ENCODE assay signal across 17 mouse cellular contexts in the genomic region with DNA sequence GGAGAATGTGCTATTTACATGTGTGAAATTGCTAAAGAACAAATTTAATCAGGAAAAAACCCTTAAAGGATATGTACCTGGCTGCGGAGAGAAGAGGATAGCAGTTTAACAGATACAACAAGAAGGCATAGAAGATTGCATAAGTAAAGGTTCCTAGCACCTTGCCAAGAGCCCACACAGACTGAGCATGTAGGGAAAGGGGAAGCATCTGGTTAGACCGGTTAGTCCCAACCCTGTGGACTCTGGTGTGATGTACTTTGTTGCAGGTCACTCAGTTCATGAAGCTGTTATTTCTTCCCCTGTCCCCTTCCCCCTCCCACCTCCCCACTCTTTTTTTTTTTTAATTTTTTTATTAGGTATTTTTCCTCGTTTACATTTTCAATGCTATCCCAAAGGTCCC.
DNase-seq lines count a peak whose midpoint lies in the region; ATAC-seq lines count a peak whose summit lies in the region.
"Had no signal": no experiment of that assay in that cellular context is flagged by ENCODE, and none has a peak within 500 bp of the region (broad histone marks: within the 10 kb centered on the region; RNA-seq: fewer than 3 reads in every experiment).

No protein-coding gene starts in this region.

- H3K4me3 ChIP-seq in kidney, embryonic 15.5 days (replicated peaks): no peak overlapping the region
- H3K4me3 ChIP-seq in stomach, embryonic 14.5 days (ENCODE audit: low read depth, low read length): no peak overlapping the region
- no peak overlapping the region for H3K4me3 ChIP-seq in forebrain, embryonic 14.5 days (ENCODE audit: low read depth, low read length)
- H3K4me3 ChIP-seq: heart, embryonic 10.5 days; hindbrain, embryonic 13.5 days; liver, embryonic 15.5 days had no signal

- H3K9ac ChIP-seq in kidney, embryonic 15.5 days: no peak overlapping the region
- no peak overlapping the region for H3K9ac ChIP-seq in stomach, embryonic 14.5 days (replicated peaks; ENCODE audit: low read depth, low read length)
- H3K9ac ChIP-seq in forebrain, embryonic 14.5 days (ENCODE audit: low read length): no peak overlapping the region
- H3K9ac ChIP-seq: hindbrain, embryonic 13.5 days; liver, embryonic 15.5 days had no signal

- no peak overlapping the region for H3K4me2 ChIP-seq in kidney, embryonic 15.5 days
- no peak overlapping the region for H3K4me2 ChIP-seq in stomach, embryonic 14.5 days (replicated peaks; ENCODE audit: low read depth, low read length)
- H3K4me2 ChIP-seq in forebrain, embryonic 14.5 days (ENCODE audit: low read length): no peak overlapping the region
- H3K4me2 ChIP-seq: hindbrain, embryonic 13.5 days; liver, embryonic 15.5 days had no signal

- ATAC-seq in kidney, embryonic 15.5 days (replicated peaks; ENCODE audit: low FRiP score): 0 out of 2 replicates have a peak, but pooled peaks have one; percentile 55
- peak; percentile 78 for ATAC-seq in common myeloid progenitor, adult 5-6 weeks (replicated peaks; ENCODE audit: low read depth, poor library complexity, severe bottlenecking)
- peak; percentile 87 for ATAC-seq in granulocyte monocyte progenitor cell, adult 5-6 weeks (replicated peaks; ENCODE audit: poor library complexity, severe bottlenecking)
- ATAC-seq in stomach, embryonic 14.5 days (ENCODE audit: insufficient number of reproducible peaks, insufficient read depth, low FRiP score, low read depth): 0 out of 2 replicates have a peak, but pooled peaks have one; percentile 67
- ATAC-seq in forebrain, embryonic 14.5 days: no peak
- ATAC-seq: midbrain, embryonic 16.5 days had no signal

- DNase-seq in kidney, postnatal 10 days: no peak
- no peak for DNase-seq in adrenal gland, postnatal 25 days
- no peak for DNase-seq in forebrain, embryonic 14.5 days (ENCODE audit: low spot score)
- DNase-seq: adrenal gland, postnatal 14 days; cerebellum, adult 8-10 months; heart, postnatal 10 days; kidney, postnatal 25 days; right cerebral cortex, adult 18-20 months; thymus, postnatal 14 days had no signal

- H3K9me3 ChIP-seq in kidney, embryonic 15.5 days (replicated peaks): no peaks in the 10 kb centered on the region
- H3K9me3 ChIP-seq in stomach, embryonic 14.5 days (ENCODE audit: control insufficient read depth, low read depth, low read length): no peaks in the 10 kb centered on the region
- no peaks in the 10 kb centered on the region for H3K9me3 ChIP-seq in forebrain, embryonic 14.5 days (replicated peaks; ENCODE audit: control insufficient read depth, low read length)
- H3K9me3 ChIP-seq: heart, embryonic 10.5 days; hindbrain, embryonic 13.5 days; liver, embryonic 15.5 days had no signal

- no peaks in the 10 kb centered on the region for H3K36me3 ChIP-seq in kidney, embryonic 15.5 days
- no peaks in the 10 kb centered on the region for H3K36me3 ChIP-seq in stomach, embryonic 14.5 days (ENCODE audit: control insufficient read depth, insufficient read depth, low read length)
- H3K36me3 ChIP-seq in forebrain, embryonic 14.5 days (ENCODE audit: control insufficient read depth, insufficient read depth, low read length): no peaks in the 10 kb centered on the region
- H3K36me3 ChIP-seq: heart, embryonic 10.5 days; hindbrain, embryonic 13.5 days; liver, embryonic 15.5 days had no signal

- peaks cover 9% of the 10 kb centered on the region; the same call in 1 of the 2 replicates for H3K4me1 ChIP-seq in kidney, embryonic 15.5 days
- H3K4me1 ChIP-seq in stomach, embryonic 14.5 days (ENCODE audit: control insufficient read depth, insufficient read depth, low read length): no peaks in the 10 kb centered on the region
- no peaks in the 10 kb centered on the region for H3K4me1 ChIP-seq in forebrain, embryonic 14.5 days (ENCODE audit: control insufficient read depth, insufficient read depth, low read length)

- H3K27me3 ChIP-seq in kidney, embryonic 15.5 days: no peaks in the 10 kb centered on the region
- no peaks in the 10 kb centered on the region for H3K27me3 ChIP-seq in stomach, embryonic 14.5 days (ENCODE audit: control insufficient read depth, insufficient read depth, low read length)
- no peaks in the 10 kb centered on the region for H3K27me3 ChIP-seq in forebrain, embryonic 14.5 days (replicated peaks; ENCODE audit: control insufficient read depth, insufficient read depth, low read length)
- H3K27me3 ChIP-seq: liver, embryonic 15.5 days had no signal

- 56% methylated on average over 3 of the region's 3 CpGs for WGBS in kidney, embryonic 15.5 days
- WGBS in stomach, embryonic 14.5 days: 60% methylated on average over 3 of the region's 3 CpGs
- WGBS in forebrain, embryonic 14.5 days: 51% methylated on average over 3 of the region's 3 CpGs

- no peak overlapping the region for H3K27ac ChIP-seq in kidney, embryonic 15.5 days
- H3K27ac ChIP-seq in stomach, embryonic 14.5 days (ENCODE audit: low read length): no peak overlapping the region
- no peak overlapping the region for H3K27ac ChIP-seq in forebrain, embryonic 14.5 days (ENCODE audit: low read depth, low read length)
- H3K27ac ChIP-seq: heart, embryonic 10.5 days; hindbrain, embryonic 13.5 days; liver, embryonic 15.5 days had no signal
